Mouse (Mus musculus) lung, postnatal 36 days (tissue): Measurements from ENCODE around the gene Dlec1.

Source experiments
- DNase-seq: peaks from one replicate; pipeline ENCODE4 v3.0.0; 2022; ENCODE audit warnings: mixed read lengths

The Dlec1 gene

GRCm38 (mm10) chr9:119144696-119145095 is 42.4 kb downstream of the Dlec1 start:
- DNase-seq, result no peak

- no peak for DNase-seq
These were observed 42.9 kb downstream of the Dlec1 start for GRCm38 (mm10) chr9:119145137-119145536.

- no peak for DNase-seq
These were observed 43.4 kb downstream of the Dlec1 start for GRCm38 (mm10) chr9:119145638-119146037.

- DNase-seq, result no peak
These were observed 44.0 kb downstream of the Dlec1 start for GRCm38 (mm10) chr9:119146098-119146770.

- DNase-seq, result peak; percentile 40
These were observed 47.3 kb downstream of the Dlec1 start for GRCm38 (mm10) chr9:119149601-119150000.

- DNase-seq, result no peak
These were observed 49.5 kb downstream of the Dlec1 start for GRCm38 (mm10) chr9:119151751-119152150.

- DNase-seq, result no peak
These were observed 53.1 kb downstream of the Dlec1 start for GRCm38 (mm10) chr9:119155416-119155815.

GRCm38 (mm10) chr9:119155826-119156225 is 53.5 kb downstream of the Dlec1 start:
- no peak for DNase-seq

GRCm38 (mm10) chr9:119156278-119157201 is 54.3 kb downstream of the Dlec1 start, which contains the start of gene Acaa1b:
Acaa1b (minus strand) TSS chr9:119157093.
- peak; percentile 92 for DNase-seq

GRCm38 (mm10) chr9:119158861-119159260 is 56.6 kb downstream of the Dlec1 start, which contains the start of gene Gm47289:
Gm47289 (plus strand) TSS chr9:119159161.
- no peak for DNase-seq

GRCm38 (mm10) chr9:119160689-119161088 is 58.4 kb downstream of the Dlec1 start:
- peak; percentile 29 for DNase-seq

- peak; percentile 45 for DNase-seq
These were observed 62.5 kb downstream of the Dlec1 start for GRCm38 (mm10) chr9:119164743-119165142.

GRCm38 (mm10) chr9:119165548-119165947 is 63.3 kb downstream of the Dlec1 start:
- peak; percentile 45 for DNase-seq

GRCm38 (mm10) chr9:119167608-119168007 is 65.3 kb downstream of the Dlec1 start:
- DNase-seq, result no peak

- no peak for DNase-seq
These were observed 77.0 kb downstream of the Dlec1 start for GRCm38 (mm10) chr9:119179292-119179691.

- peak; percentile 87 for DNase-seq
These were observed 79.0 kb downstream of the Dlec1 start for GRCm38 (mm10) chr9:119181241-119181728.

- peak; percentile 71 for DNase-seq
These were observed 90.1 kb downstream of the Dlec1 start for GRCm38 (mm10) chr9:119192202-119192990.
